Mouse (Mus musculus) spleen, adult 2 months (tissue): ENCODE data around the gene Meis2. TPM values are rescaled to one million over a fixed set of nuclear protein-coding genes. Genes with fewer than 3 reads are reported as not detected.

Experiments used
- DNase-seq, 2 experiments: peaks; one replicate each; pipeline versions ENCODE4 v3.0.0 to v3.0.0-alpha.2; 2012 to 2021; ENCODE audit warnings: low spot score in 2 of 2, low read depth in 1 of 2
- H3K27ac ChIP-seq: fragments of 200-500 bp; 2 replicates; pipeline ENCODE4 v1.5.1; 2012; ENCODE audit warnings: low read length, inconsistent platforms; ENCODE audit not compliant: insufficient read depth
- H3K27me3 ChIP-seq: fragments of 200-500 bp; 2 replicates; pipeline ENCODE4 v1.6.1; 2012; ENCODE audit warnings: mild to moderate bottlenecking, moderate library complexity, low read length, inconsistent platforms; ENCODE audit not compliant: control insufficient read depth, insufficient read depth
- H3K36me3 ChIP-seq: fragments of 200-500 bp; 2 replicates; pipeline ENCODE4 v1.6.1; 2012; ENCODE audit warnings: mild to moderate bottlenecking, low read length, inconsistent platforms; ENCODE audit not compliant: control insufficient read depth, insufficient read depth
- H3K4me1 ChIP-seq: fragments of 200-500 bp; 2 replicates; pipeline ENCODE4 v1.6.1; 2011; ENCODE audit warnings: inconsistent platforms; ENCODE audit not compliant: control insufficient read depth, insufficient read depth, insufficient read length
- H3K4me3 ChIP-seq: fragments of 200-500 bp; 2 replicates; pipeline ENCODE4 v1.5.1; 2011; ENCODE audit warnings: mild to moderate bottlenecking, inconsistent platforms; ENCODE audit not compliant: insufficient read depth, insufficient read length; ENCODE audit errors: extremely low read depth
- CTCF ChIP-seq: fragments of 200-500 bp; IDR thresholded peaks from 2 replicates; pipeline ENCODE4 v1.5.1; 2011; ENCODE audit warnings: mild to moderate bottlenecking, inconsistent platforms; ENCODE audit not compliant: insufficient read depth, insufficient read length, insufficient replicate concordance; ENCODE audit errors: extremely low read depth
- POLR2A ChIP-seq: fragments of 200-500 bp; IDR thresholded peaks from 2 replicates; pipeline ENCODE4 v1.6.1; 2011; ENCODE audit warnings: low read depth, low read length, inconsistent platforms
- whole genome bisulfite sequencing: fragments of 180-500 bp; shearing (Covaris S2); methylation state at CpG from one replicate; pipeline ENCODE4 v1.1.7; 2018; 5-methylcytosine and 5-hydroxymethylcytosine counted together
- polyA plus RNA-seq: library from polyadenylated mRNA; depleted of rRNA; stranded (reverse); fragments of >200 nt; gene quantifications from 2 replicates; pipeline ENCODE4 v1.2.3, GENCODE M21; 2012

Gene Meis2
- polyA plus RNA-seq, 1 experiment = 3.2 TPM

GRCm38 (mm10) chr2:115938296-115938695, 127.3 kb downstream of the Meis2 start:
- Histone ChIP-seq H3K4me3 (no peak overlapping the region), H3K36me3 (no peaks in the 10 kb centered on the region), H3K27me3 (no peaks in the 10 kb centered on the region), H3K4me1 (no peaks in the 10 kb centered on the region), H3K27ac (no peak overlapping the region)
- WGBS = 92% methylated on average over 3 of the region's 3 CpGs
- DNase-seq = no peak
- TF ChIP-seq POLR2A (no peak), CTCF (no peak)

GRCm38 (mm10) chr2:115937896-115938295, 127.7 kb downstream of the Meis2 start:
- TF ChIP-seq POLR2A = no peak
- TF ChIP-seq CTCF = no peak
- Histone ChIP-seq H3K27ac (no peak overlapping the region), H3K4me1 (no peaks in the 10 kb centered on the region), H3K27me3 (no peaks in the 10 kb centered on the region), H3K36me3 (no peaks in the 10 kb centered on the region), H3K4me3 (no peak overlapping the region)
- 90% methylated on average over 1 of the region's 1 CpGs for WGBS
- no peak for DNase-seq

- TF ChIP-seq POLR2A = no peak
- TF ChIP-seq CTCF = no peak
- no peak overlapping the region for H3K4me3 ChIP-seq
- no peaks in the 10 kb centered on the region for H3K4me1 ChIP-seq
- no peak overlapping the region for H3K27ac ChIP-seq
- DNase-seq = no peak
- H3K27me3 ChIP-seq = no peaks in the 10 kb centered on the region
- H3K36me3 ChIP-seq = no peaks in the 10 kb centered on the region
- WGBS = 89% methylated on average over 9 of the region's 9 CpGs
Observed at GRCm38 (mm10) chr2:115936786-115937185, 128.9 kb downstream of the Meis2 start.

- Histone ChIP-seq H3K4me3 (no peak overlapping the region), H3K36me3 (no peaks in the 10 kb centered on the region), H3K4me1 (no peaks in the 10 kb centered on the region), H3K27me3 (no peaks in the 10 kb centered on the region), H3K27ac (no peak overlapping the region)
- no peak for DNase-seq
- WGBS = 79% methylated on average over 2 of the region's 2 CpGs
- TF ChIP-seq CTCF (no peak), POLR2A (no peak)
Observed at GRCm38 (mm10) chr2:115934299-115934698, 131.3 kb downstream of the Meis2 start.

- TF ChIP-seq CTCF = no peak
- TF ChIP-seq POLR2A = no peak
- Histone ChIP-seq H3K4me1 (no peaks in the 10 kb centered on the region), H3K27me3 (no peaks in the 10 kb centered on the region), H3K36me3 (no peaks in the 10 kb centered on the region), H3K4me3 (no peak overlapping the region), H3K27ac (no peak overlapping the region)
- no peak for DNase-seq
- WGBS = 61% methylated on average over 2 of the region's 2 CpGs
Observed at GRCm38 (mm10) chr2:115933259-115933658, 132.4 kb downstream of the Meis2 start.

GRCm38 (mm10) chr2:115925744-115926143, 139.9 kb downstream of the Meis2 start:
- Histone ChIP-seq H3K4me1 (no peaks in the 10 kb centered on the region), H3K36me3 (no peaks in the 10 kb centered on the region), H3K27ac (no peak overlapping the region), H3K4me3 (no peak overlapping the region), H3K27me3 (no peaks in the 10 kb centered on the region)
- DNase-seq = no peak
- TF ChIP-seq CTCF (no peak), POLR2A (no peak)
- WGBS = 77% methylated on average over 3 of the region's 3 CpGs

- no peak for TF ChIP-seq POLR2A
- no peak for TF ChIP-seq CTCF
- no peaks in the 10 kb centered on the region for H3K27me3 ChIP-seq
- no peak overlapping the region for H3K27ac ChIP-seq
- DNase-seq = no peak
- WGBS = 88% methylated on average over 6 of the region's 6 CpGs
- H3K4me3 ChIP-seq = no peak overlapping the region
- H3K36me3 ChIP-seq = no peaks in the 10 kb centered on the region
- H3K4me1 ChIP-seq = no peaks in the 10 kb centered on the region
Observed at GRCm38 (mm10) chr2:115924472-115924871, 141.2 kb downstream of the Meis2 start.
